Mouse (Mus musculus): ENCODE data around the gene Nt5m. TPM values are rescaled to one million over a fixed set of nuclear protein-coding genes. Genes with fewer than 3 reads are reported as not detected.
A peak's percentile ranks its signal among the peaks of the same experiment; 100 is the strongest.
"Not testable (repeated sequence)": the region's sequence is repeated elsewhere in the genome, so short reads cannot be mapped to it uniquely, and the experiment has no call there.

Nt5m gene
- polyA plus RNA-seq, 1 experiment from 2014 or later, result 25.7 TPM

DNA sequence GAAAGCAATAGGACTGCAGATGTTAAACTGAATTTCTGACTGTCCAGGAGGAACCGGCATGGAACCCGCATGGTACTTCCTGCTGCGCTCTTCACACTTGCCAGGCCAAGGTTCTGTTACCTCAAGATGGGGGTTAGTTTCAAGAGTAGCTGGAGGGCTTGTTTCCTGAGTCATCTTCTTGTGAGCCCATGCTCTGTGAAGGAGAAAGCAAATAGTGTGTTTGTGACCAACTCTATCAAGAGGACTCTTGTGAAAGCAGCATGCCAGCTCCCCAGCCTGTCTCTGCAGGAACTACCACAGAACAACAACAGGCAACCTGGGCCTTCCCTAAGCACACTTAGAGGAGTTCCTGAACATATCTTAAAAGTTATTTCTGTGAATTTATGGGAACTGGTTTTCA, 21.3 kb upstream of the Nt5m start:
- H3K27me3 ChIP-seq (replicated peaks; ENCODE audit: insufficient read depth, low read length), result no peaks in the 10 kb centered on the region
- ATAC-seq (peak; percentile 82), DNase-seq (ENCODE audit: low spot score) (peak; percentile 78)
- H3K27ac ChIP-seq (ENCODE audit: low read length), result no peak overlapping the region
- 80% methylated on average over 3 of the region's 3 CpGs for WGBS
- H3K9me3 ChIP-seq (ENCODE audit: low read length), result no peaks in the 10 kb centered on the region
- TF ChIP-seq EP300 (IDR thresholded peaks at IDR 0.05) (peak; percentile 38; the same call in 1 of the 2 replicates), CTCF (IDR thresholded peaks at IDR 0.05) (no peak)
- H3K9ac ChIP-seq (replicated peaks; ENCODE audit: low read depth), result no peak overlapping the region
- H3K4me1 ChIP-seq (ENCODE audit: insufficient read depth, low read depth, low read length), result no peaks in the 10 kb centered on the region
- H3K4me2 ChIP-seq (replicated peaks; ENCODE audit: low read depth, low read length), result no peak overlapping the region
- no peak overlapping the region for H3K4me3 ChIP-seq (ENCODE audit: low read depth, low read length)
- peaks cover 31% of the 10 kb centered on the region for H3K36me3 ChIP-seq (ENCODE audit: insufficient read depth, low read length)

DNA sequence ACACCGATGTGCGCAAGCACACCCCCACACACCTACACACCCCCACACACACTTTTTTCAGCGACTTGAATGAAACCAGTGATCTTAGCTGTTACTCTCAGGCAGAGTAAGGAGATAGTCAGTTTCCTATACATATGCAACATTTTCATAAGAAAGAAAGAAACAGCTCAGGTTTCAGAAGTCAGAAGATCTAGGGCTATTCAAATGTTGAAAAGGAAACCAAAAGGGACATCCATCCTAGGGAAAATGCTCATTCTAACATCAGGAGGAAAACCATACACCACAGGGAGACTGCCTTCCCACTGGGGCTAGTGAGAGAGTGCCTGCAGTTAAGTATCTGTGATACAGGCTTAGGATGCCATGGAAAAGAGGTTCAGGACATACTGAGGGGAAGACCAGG, 17.6 kb upstream of the Nt5m start:
- no peak overlapping the region for H3K4me3 ChIP-seq (ENCODE audit: low read depth, low read length)
- ATAC-seq, result no peak
- TF ChIP-seq CTCF (IDR thresholded peaks at IDR 0.05) (no peak), EP300 (IDR thresholded peaks at IDR 0.05) (no peak)
- H3K9me3 ChIP-seq (ENCODE audit: low read length), result no peaks in the 10 kb centered on the region
- H3K27me3 ChIP-seq (replicated peaks; ENCODE audit: insufficient read depth, low read length), result no peaks in the 10 kb centered on the region
- H3K9ac ChIP-seq (replicated peaks; ENCODE audit: low read depth), result no peak overlapping the region
- DNase-seq (ENCODE audit: low spot score), result no peak
- 89% methylated on average over 3 of the region's 3 CpGs for WGBS
- H3K4me1 ChIP-seq (ENCODE audit: insufficient read depth, low read depth, low read length), result no peaks in the 10 kb centered on the region
- H3K36me3 ChIP-seq (ENCODE audit: insufficient read depth, low read length), result peaks cover 51% of the 10 kb centered on the region
- H3K27ac ChIP-seq (ENCODE audit: low read length), result no peak overlapping the region
- no peak overlapping the region for H3K4me2 ChIP-seq (replicated peaks; ENCODE audit: low read depth, low read length)

DNA sequence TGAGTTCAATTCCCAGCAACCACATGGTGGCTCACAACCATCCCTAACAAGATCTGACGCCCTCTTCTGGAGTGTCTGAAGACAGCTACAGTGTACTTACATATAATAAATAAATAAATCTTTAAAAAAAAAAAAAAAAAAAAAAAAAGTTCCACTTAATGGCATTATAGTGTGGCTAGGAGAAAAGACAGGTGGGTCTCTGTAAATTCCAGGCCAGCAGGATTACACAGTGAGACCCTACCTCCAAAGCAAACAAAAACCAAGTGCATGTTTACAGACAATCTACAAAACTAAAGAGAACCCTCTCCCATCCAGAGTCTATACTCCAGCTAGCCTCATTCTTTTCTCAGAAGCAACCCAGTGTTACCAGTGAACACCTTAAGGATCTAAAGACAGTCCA, 1.5 kb upstream of the Nt5m start:
- H3K4me1 ChIP-seq (ENCODE audit: insufficient read depth, low read depth, low read length), result peaks cover 15% of the 10 kb centered on the region; the same call in 1 of the 2 replicates
- not testable (repeated sequence) for DNase-seq (ENCODE audit: low spot score); H3K9ac ChIP-seq (replicated peaks; ENCODE audit: low read depth); ATAC-seq; H3K27ac ChIP-seq (ENCODE audit: low read length); H3K27me3 ChIP-seq (replicated peaks; ENCODE audit: insufficient read depth, low read length); H3K9me3 ChIP-seq (ENCODE audit: low read length); H3K4me3 ChIP-seq (ENCODE audit: low read depth, low read length); H3K36me3 ChIP-seq (ENCODE audit: insufficient read depth, low read length)
- peak overlapping the region; percentile 62; the same call in 1 of the 2 replicates for H3K4me2 ChIP-seq (replicated peaks; ENCODE audit: low read depth, low read length)
- whole genome bisulfite sequencing, result no CpG with 5 or more reads among the region's 1 CpGs

DNA sequence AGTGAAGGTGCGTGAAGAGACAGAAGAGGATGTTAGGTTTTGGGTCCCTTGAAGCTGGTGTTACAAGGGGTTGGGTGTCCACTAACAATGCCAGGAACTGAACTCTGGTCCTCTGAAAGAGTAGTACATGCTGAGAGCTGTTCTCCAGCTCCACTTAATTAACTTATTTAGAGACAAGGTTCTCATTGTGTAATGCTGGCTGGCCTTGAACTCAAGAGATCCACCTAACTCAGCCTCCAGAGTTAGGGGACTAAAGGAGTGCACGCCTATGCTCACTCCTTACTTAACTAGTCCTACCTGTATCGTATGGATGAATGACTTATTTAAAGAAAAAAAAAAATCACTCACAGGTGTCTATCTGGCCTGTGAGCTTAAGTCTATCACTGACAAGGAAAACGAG, 821 bp upstream of the Nt5m start:
- Histone ChIP-seq H3K36me3 (ENCODE audit: insufficient read depth, low read length) (0 out of 2 replicates have a peak, but pooled peaks cover 4% of the 10 kb centered on the region), H3K27ac (ENCODE audit: low read length) (peak overlapping the region; percentile 99), H3K4me1 (ENCODE audit: insufficient read depth, low read depth, low read length) (peaks cover 15% of the 10 kb centered on the region; the same call in 1 of the 2 replicates), H3K27me3 (replicated peaks; ENCODE audit: insufficient read depth, low read length) (no peaks in the 10 kb centered on the region), H3K9me3 (ENCODE audit: low read length) (no peaks in the 10 kb centered on the region), H3K4me3 (ENCODE audit: low read depth, low read length) (peak overlapping the region; percentile 94), H3K4me2 (replicated peaks; ENCODE audit: low read depth, low read length) (peak overlapping the region; percentile 62), H3K9ac (replicated peaks; ENCODE audit: low read depth) (no peak overlapping the region; the same call in 1 of the 2 replicates)
- DNase-seq (ENCODE audit: low spot score) (peak; percentile 22), ATAC-seq (no peak)
- WGBS, result 44% methylated on average over 4 of the region's 4 CpGs
- TF ChIP-seq CTCF (IDR thresholded peaks at IDR 0.05) (no peak), EP300 (IDR thresholded peaks at IDR 0.05) (no peak)

DNA sequence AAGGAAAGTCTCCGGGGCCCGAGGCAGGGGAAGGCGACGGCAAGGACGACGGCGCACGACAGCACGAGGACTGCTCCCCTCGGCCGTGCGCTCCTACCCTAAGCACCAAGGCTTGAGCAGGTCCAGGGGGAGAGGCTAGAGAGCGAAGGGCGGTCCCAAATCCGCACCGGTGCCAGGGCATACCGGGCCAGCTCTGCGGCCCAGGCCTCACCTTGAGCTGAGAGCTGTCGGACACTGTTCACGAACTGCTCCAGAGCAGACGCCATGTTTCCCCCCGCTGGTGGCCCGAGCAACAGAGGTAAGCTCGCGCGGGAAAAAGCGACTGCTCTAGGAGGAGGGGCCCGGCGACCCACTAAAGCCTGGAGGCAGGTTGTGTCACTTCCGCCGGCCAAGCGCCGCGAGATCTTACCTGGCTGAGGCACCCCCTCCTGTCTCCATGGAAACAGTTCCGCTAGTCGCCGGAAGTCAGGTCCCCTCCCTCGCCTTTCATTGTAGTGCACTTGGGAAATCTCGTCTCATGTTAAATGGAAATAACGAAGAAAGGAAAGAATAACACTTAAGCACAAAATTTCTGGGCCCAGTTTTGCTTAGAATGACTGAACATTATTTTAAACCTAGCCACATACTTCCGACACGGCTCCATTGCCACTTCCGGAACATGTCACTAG, 346 bp downstream of the Nt5m start, which contains the start of gene Cops3:
Gene Cops3, minus strand, starts transcription at position 380 of the 668 bp plus-strand sequence.
- WGBS, result under 1% methylated on average over 38 of the region's 43 CpGs
- no peaks in the 10 kb centered on the region for H3K27me3 ChIP-seq (replicated peaks; ENCODE audit: insufficient read depth, low read length)
- H3K27ac ChIP-seq (ENCODE audit: low read length), result peak within 1 kb of the TSS; percentile 99
- peak; percentile 95 for ATAC-seq
- H3K9me3 ChIP-seq (ENCODE audit: low read length), result no peaks in the 10 kb centered on the region
- peaks cover 15% of the 10 kb centered on the region; the same call in 1 of the 2 replicates for H3K4me1 ChIP-seq (ENCODE audit: insufficient read depth, low read depth, low read length)
- H3K9ac ChIP-seq (replicated peaks; ENCODE audit: low read depth), result peak within 1 kb of the TSS; percentile 93
- H3K36me3 ChIP-seq (ENCODE audit: insufficient read depth, low read length), result 0 out of 2 replicates have a peak, but pooled peaks cover 4% of the 10 kb centered on the region
- H3K4me2 ChIP-seq (replicated peaks; ENCODE audit: low read depth, low read length), result peak within 1 kb of the TSS; percentile 62
- peak; percentile 99 for DNase-seq (ENCODE audit: low spot score)
- TF ChIP-seq CTCF (IDR thresholded peaks at IDR 0.05) (peak; percentile 14; the same call in 1 of the 2 replicates), EP300 (IDR thresholded peaks at IDR 0.05) (no peak; the same call in 1 of the 2 replicates)
- H3K4me3 ChIP-seq (ENCODE audit: low read depth, low read length), result peak within 1 kb of the TSS; percentile 94

DNA sequence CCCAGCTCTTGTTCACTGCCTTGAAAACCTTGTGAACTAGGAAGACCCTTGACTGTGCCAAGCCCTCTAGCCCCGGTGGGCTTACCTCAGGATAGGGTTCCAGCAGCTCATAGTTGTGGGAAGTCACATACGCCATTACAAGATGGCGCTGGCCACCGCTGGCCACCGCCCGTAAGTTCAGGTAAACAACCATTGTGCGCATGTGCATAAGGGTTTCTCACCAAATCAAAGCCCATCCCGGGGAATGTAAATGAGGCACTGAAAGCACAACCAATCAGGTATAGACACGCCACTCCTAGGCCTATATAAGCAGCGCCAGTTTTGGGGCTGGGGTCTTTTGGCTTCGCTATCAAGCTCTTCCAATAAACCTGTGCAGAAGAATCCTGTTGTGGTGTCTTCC, 7.1 kb downstream of the Nt5m start:
- Histone ChIP-seq H3K4me2 (replicated peaks; ENCODE audit: low read depth, low read length) (no peak overlapping the region), H3K36me3 (ENCODE audit: insufficient read depth, low read length) (no peaks in the 10 kb centered on the region), H3K27ac (ENCODE audit: low read length) (no peak overlapping the region), H3K4me1 (ENCODE audit: insufficient read depth, low read depth, low read length) (peaks cover 3% of the 10 kb centered on the region; the same call in 1 of the 2 replicates), H3K4me3 (ENCODE audit: low read depth, low read length) (no peak overlapping the region), H3K27me3 (replicated peaks; ENCODE audit: insufficient read depth, low read length) (no peaks in the 10 kb centered on the region), H3K9me3 (ENCODE audit: low read length) (no peaks in the 10 kb centered on the region), H3K9ac (replicated peaks; ENCODE audit: low read depth) (no peak overlapping the region)
- no peak for ATAC-seq
- 97% methylated on average over 11 of the region's 11 CpGs for WGBS
- no peak for DNase-seq (ENCODE audit: low spot score)
- TF ChIP-seq EP300 (IDR thresholded peaks at IDR 0.05) (no peak), CTCF (IDR thresholded peaks at IDR 0.05) (no peak)

Measured in lung, postnatal 0 days (tissue).